Mouse (Mus musculus): ENCODE data around the gene Frmpd2. TPM values are rescaled to one million over a fixed set of nuclear protein-coding genes. Genes with fewer than 3 reads are reported as not detected.

Gene Frmpd2
- 0.32 TPM in 2 replicates for polyA plus RNA-seq (2012; rRNA removed)

DNA sequence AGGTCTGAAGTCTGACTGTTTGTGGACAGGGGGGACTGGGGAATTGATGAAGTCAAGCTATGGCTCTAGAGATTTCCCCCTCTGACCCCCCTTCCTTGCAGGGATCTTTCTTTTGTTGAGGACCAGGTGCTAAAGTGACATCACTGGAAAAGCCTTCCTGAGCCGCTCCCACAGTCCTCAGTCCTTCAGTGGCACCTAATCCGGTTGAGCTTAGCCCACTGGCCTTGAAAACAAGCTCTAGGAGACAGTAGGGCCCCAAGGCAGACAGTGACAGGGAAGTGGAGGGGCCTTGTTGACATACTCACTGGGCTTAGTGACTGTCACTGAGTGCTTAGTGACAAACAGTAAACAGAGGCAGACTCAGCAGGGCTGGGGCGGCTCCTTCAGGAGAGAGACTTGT is at the start of gene Frmpd2:
Frmpd2 (plus strand) TSS at position 366 of the 400 bp plus-strand sequence.

DNA sequence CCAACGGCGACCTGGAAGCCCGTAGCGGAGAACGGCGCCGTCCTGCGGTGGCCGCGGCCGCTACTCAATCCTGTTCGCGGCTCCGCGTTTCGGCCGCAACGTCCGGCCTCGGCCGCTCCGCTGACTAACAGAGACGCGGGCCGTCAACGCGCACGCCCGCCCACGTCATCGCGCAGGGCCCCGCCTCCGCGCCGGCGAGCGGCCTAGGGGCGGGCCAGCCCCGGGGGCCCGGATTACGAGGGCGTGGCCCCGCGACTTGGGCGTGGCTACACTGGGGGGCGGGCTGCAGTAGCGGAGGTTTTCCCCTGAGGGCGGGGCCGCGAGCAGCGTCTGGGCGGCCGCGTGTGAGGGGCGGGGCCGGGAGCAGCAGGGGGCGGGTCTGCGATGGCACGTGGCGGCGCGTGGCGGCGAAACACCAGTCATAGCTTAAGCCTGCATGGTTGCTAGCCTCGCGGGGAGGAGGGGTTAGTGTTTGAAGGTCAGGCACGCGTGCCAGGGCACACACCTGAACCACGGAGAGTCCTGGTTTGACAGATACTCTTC is 24.4 kb upstream of the Frmpd2 start, which contains the start of gene Mapk8:
Mapk8 (minus strand) TSS at position 132 of the 543 bp plus-strand sequence.

DNA sequence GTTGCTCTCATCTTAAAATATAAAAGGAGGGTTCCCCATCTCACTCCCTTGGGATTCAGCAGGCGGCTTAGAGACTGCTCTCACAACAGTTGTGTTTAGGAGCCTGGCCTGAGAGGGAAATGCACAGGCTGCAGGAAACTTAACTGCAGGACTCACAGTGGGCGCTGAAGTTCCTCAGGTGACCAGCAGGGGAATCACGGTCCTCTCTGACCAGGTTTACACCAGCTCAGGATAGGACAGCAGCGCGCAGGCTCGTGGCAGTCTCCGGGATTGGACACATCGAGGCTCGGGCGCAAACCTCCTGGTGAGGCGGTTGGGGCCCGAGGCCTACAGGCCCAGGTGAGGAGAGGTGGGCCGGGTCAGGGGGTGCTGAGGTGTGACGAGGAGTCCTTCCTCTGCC is 117.5 kb downstream of the Frmpd2 start, which contains the start of gene Ptpn20:
Ptpn20 (plus strand) TSS at position 257 of the 400 bp plus-strand sequence.

Other genes starting within 250 kb of the Frmpd2 start
- gene Mapk8, start 24.5 kb upstream of the Frmpd2 start, polyA plus RNA-seq (2012; rRNA removed), result 90.5 and 94.8 TPM in 2 replicates
- 0.26 and 0.43 TPM in 2 replicates for gene Ptpn20, start 117.5 kb downstream of the Frmpd2 start, polyA plus RNA-seq (2012; rRNA removed)